Mouse (Mus musculus) forebrain, embryonic 11.5 days (tissue): ENCODE measurements around the gene Runx1. TPM values are rescaled to one million over a fixed set of nuclear protein-coding genes. Genes with fewer than 3 reads are reported as not detected.

ENCODE experiments used
- ATAC-seq: fragments of 200-750 bp; cut with Nextera tagmentation; replicated peaks from 2 replicates; pipeline ENCODE4 v1.8.0; 2017; ENCODE audit warnings: moderate TSS enrichment; ENCODE audit not compliant: low FRiP score
- DNase-seq: peaks from one replicate; pipeline ENCODE4 v3.0.0-alpha.2; 2017; ENCODE audit warnings: low spot score
- H3K27ac ChIP-seq: fragments of 300-500 bp; sonication (generic); 2 replicates; pipeline ENCODE4 v1.5.1; 2014; ENCODE audit warnings: low read depth, low read length
- H3K27me3 ChIP-seq: fragments of 300-500 bp; sonication (generic); 2 replicates; pipeline ENCODE4 v1.6.1; 2014; ENCODE audit warnings: mild to moderate bottlenecking, low read length, mixed read lengths; ENCODE audit not compliant: control insufficient read depth, insufficient read depth
- H3K36me3 ChIP-seq: fragments of 300-500 bp; sonication (generic); 2 replicates; pipeline ENCODE4 v1.6.1; 2014; ENCODE audit warnings: mild to moderate bottlenecking, low read length, moderate library complexity, mixed read lengths; ENCODE audit not compliant: control insufficient read depth, insufficient read depth
- H3K4me1 ChIP-seq: fragments of 300-500 bp; sonication (generic); replicated peaks from 2 replicates; pipeline ENCODE4 v1.6.1; 2014; ENCODE audit warnings: low read length, mixed read lengths; ENCODE audit not compliant: control insufficient read depth, insufficient read depth
- H3K4me2 ChIP-seq: fragments of 300-500 bp; sonication (generic); 2 replicates; pipeline ENCODE4 v1.6.1; 2014; ENCODE audit warnings: low read depth, mild to moderate bottlenecking, low read length, moderate library complexity, mixed read lengths; ENCODE audit not compliant: severe bottlenecking
- H3K4me3 ChIP-seq: fragments of 300-500 bp; sonication (generic); 2 replicates; pipeline ENCODE4 v1.5.1; 2014; ENCODE audit warnings: low read depth, low read length
- H3K9ac ChIP-seq: fragments of 300-500 bp; sonication (generic); 2 replicates; pipeline ENCODE4 v1.6.1; 2014; ENCODE audit warnings: low read length
- H3K9me3 ChIP-seq: fragments of 300-500 bp; sonication (generic); 2 replicates; pipeline ENCODE4 v1.6.1; 2016; ENCODE audit warnings: low read length, mixed read lengths; ENCODE audit not compliant: control insufficient read depth
- WGBS: fragments of 180-500 bp; shearing (Covaris S2); extraction: QIAGEN DNeasy Blood & Tissue Kit; methylation state at CpG from one replicate; pipeline ENCODE4 v1.1.7; 2014; 5-methylcytosine and 5-hydroxymethylcytosine counted together
- polyA plus RNA-seq: library from polyadenylated mRNA; unstranded; fragments of >200 nt; fragmentation: Nextera tagmentation; extraction: Ambion mirVana; gene quantifications from 2 replicates; pipeline ENCODE4 v1.2.1, GENCODE M21; 2014

Runx1 gene
- polyA plus RNA-seq, 1 experiment from 2014 or later: 2.2 TPM

DNA sequence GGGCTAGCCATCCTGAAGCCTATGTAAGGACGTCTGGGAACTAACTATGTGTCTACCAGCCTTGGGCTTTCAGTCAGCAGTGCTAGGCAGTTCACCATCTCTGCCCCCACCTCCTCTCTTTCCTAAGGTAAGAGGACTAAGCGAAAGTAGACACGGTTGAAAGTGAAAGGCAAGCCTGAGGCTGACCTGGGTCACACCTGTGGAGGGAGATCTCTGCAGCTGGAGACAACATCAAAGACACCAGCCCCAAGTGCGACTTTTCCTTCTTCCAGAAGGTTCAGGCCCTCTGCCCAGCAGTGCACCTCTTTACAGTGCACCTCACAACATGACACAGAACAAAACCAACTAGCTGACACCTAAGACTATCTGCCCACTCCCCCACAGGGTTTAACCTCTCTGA, 82.2 kb downstream of the Runx1 start:
- ATAC-seq: no peak
- Histone ChIP-seq H3K4me3 (no peak overlapping the region), H3K4me1 (no peaks in the 10 kb centered on the region), H3K9ac (no peak overlapping the region), H3K27me3 (no peaks in the 10 kb centered on the region), H3K9me3 (no peaks in the 10 kb centered on the region), H3K27ac (no peak overlapping the region), H3K4me2 (no peak overlapping the region), H3K36me3 (no peaks in the 10 kb centered on the region)
- no peak for DNase-seq
- 75% methylated on average over 4 of the region's 4 CpGs for WGBS

DNA sequence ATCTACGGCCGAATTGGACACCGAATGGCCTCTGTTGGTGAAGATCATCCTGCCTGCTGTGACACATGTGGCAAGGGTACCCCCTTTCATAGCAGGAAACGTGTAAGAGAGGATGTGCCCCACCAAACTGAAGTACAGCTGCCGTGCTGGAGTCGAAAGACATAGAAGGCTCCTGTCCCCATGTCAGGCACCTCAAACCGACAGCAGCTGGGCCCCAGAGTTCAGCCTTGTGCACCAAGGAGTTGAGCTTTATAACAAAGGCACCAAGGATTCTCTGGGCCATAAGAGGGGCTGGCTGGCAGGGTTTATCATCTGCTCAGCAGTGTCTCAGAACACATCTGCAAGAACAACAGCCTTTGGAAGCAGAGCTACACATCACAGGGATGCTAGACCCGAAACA, 84.6 kb downstream of the Runx1 start:
- ATAC-seq (no peak), DNase-seq (no peak)
- no peaks in the 10 kb centered on the region for H3K9me3 ChIP-seq
- no peaks in the 10 kb centered on the region for H3K36me3 ChIP-seq
- no peak overlapping the region for H3K27ac ChIP-seq
- WGBS: 87% methylated on average over 8 of the region's 8 CpGs
- H3K9ac ChIP-seq: no peak overlapping the region
- H3K4me2 ChIP-seq: no peak overlapping the region
- no peak overlapping the region for H3K4me3 ChIP-seq
- no peaks in the 10 kb centered on the region for H3K4me1 ChIP-seq
- H3K27me3 ChIP-seq: no peaks in the 10 kb centered on the region

GRCm38 (mm10) chr16:92740541-92740940, 85.4 kb downstream of the Runx1 start:
- Histone ChIP-seq H3K27ac (no peak overlapping the region), H3K4me1 (no peaks in the 10 kb centered on the region), H3K27me3 (no peaks in the 10 kb centered on the region), H3K9ac (no peak overlapping the region), H3K9me3 (no peaks in the 10 kb centered on the region), H3K36me3 (no peaks in the 10 kb centered on the region), H3K4me3 (no peak overlapping the region), H3K4me2 (no peak overlapping the region)
- WGBS: 60% methylated on average over 9 of the region's 9 CpGs
- DNase-seq (no peak), ATAC-seq (no peak)

- Histone ChIP-seq H3K9me3 (no peaks in the 10 kb centered on the region), H3K27ac (no peak overlapping the region), H3K27me3 (no peaks in the 10 kb centered on the region), H3K4me1 (no peaks in the 10 kb centered on the region), H3K36me3 (no peaks in the 10 kb centered on the region), H3K4me3 (no peak overlapping the region), H3K9ac (no peak overlapping the region), H3K4me2 (no peak overlapping the region)
- ATAC-seq: no peak
- no peak for DNase-seq
- 72% methylated on average over 12 of the region's 12 CpGs for WGBS
These were observed 86.0 kb downstream of the Runx1 start for GRCm38 (mm10) chr16:92739997-92740396.

GRCm38 (mm10) chr16:92739071-92739793, 86.7 kb downstream of the Runx1 start:
- no peaks in the 10 kb centered on the region for H3K4me1 ChIP-seq
- H3K27me3 ChIP-seq: no peaks in the 10 kb centered on the region
- no peak overlapping the region for H3K27ac ChIP-seq
- no peak overlapping the region for H3K4me3 ChIP-seq
- no peak for DNase-seq
- ATAC-seq: no peak
- no peak overlapping the region for H3K4me2 ChIP-seq
- no peaks in the 10 kb centered on the region for H3K9me3 ChIP-seq
- H3K9ac ChIP-seq: no peak overlapping the region
- WGBS: 75% methylated on average over 7 of the region's 7 CpGs
- H3K36me3 ChIP-seq: no peaks in the 10 kb centered on the region

GRCm38 (mm10) chr16:92738476-92739010, 87.4 kb downstream of the Runx1 start:
- Histone ChIP-seq H3K27ac (no peak overlapping the region), H3K4me1 (no peaks in the 10 kb centered on the region), H3K9ac (no peak overlapping the region), H3K9me3 (no peaks in the 10 kb centered on the region), H3K27me3 (no peaks in the 10 kb centered on the region), H3K4me3 (no peak overlapping the region), H3K36me3 (no peaks in the 10 kb centered on the region), H3K4me2 (no peak overlapping the region)
- no peak for DNase-seq
- 80% methylated on average over 11 of the region's 11 CpGs for WGBS
- ATAC-seq: no peak

GRCm38 (mm10) chr16:92726870-92727269, 99.1 kb downstream of the Runx1 start:
- H3K4me1 ChIP-seq: no peaks in the 10 kb centered on the region
- no peak overlapping the region for H3K9ac ChIP-seq
- no peaks in the 10 kb centered on the region for H3K36me3 ChIP-seq
- DNase-seq (no peak), ATAC-seq (no peak)
- no peaks in the 10 kb centered on the region for H3K9me3 ChIP-seq
- no peak overlapping the region for H3K4me3 ChIP-seq
- H3K27me3 ChIP-seq: no peaks in the 10 kb centered on the region
- no peak overlapping the region for H3K27ac ChIP-seq
- WGBS: 95% methylated on average over 9 of the region's 9 CpGs
- no peak overlapping the region for H3K4me2 ChIP-seq

DNA sequence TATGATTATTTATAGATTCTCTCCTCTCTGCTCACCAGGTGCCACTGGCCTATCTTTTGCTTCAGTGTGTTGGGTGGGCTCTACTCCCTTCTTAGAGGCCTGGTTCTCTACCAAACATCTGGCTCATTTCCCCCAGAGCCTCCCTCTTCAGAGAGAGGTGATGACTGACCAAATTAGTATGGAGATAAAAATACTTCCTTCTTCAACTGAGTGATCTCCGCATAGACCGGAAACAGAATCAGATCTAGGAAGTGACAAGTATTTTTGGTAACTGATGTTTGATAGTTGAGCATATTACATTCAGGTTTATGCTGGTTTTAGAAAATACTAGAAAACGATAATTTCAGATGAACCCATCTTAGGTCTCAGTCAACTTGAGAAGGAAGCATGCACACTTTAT, 101.4 kb downstream of the Runx1 start:
- 92% methylated on average over 3 of the region's 3 CpGs for WGBS
- ATAC-seq: no peak
- Histone ChIP-seq H3K27me3 (no peaks in the 10 kb centered on the region), H3K9me3 (no peaks in the 10 kb centered on the region), H3K27ac (no peak overlapping the region), H3K4me3 (no peak overlapping the region), H3K4me1 (no peaks in the 10 kb centered on the region), H3K4me2 (no peak overlapping the region), H3K9ac (no peak overlapping the region), H3K36me3 (no peaks in the 10 kb centered on the region)
- no peak for DNase-seq

DNA sequence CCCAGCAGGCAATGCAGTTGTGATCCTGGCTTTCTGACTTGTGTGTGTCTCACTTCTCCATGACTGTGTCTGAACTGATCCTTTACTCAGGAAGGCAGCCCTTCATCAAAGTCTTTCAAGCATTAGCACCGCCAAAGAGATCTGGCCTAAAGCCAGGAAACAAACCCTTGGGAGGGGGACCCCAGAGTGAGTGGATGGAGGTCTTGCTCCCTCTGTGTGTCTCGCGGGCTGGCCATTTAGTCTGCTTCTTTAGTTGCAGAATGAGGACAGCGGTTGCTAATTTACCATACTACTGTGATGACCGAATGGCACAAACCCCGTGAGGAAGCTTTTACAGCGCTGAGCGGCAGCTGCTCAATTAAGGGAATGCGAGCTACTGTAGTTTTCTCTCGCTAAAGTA, 105.3 kb downstream of the Runx1 start:
- no peaks in the 10 kb centered on the region for H3K27me3 ChIP-seq
- ATAC-seq: no peak
- H3K9me3 ChIP-seq: no peaks in the 10 kb centered on the region
- H3K4me2 ChIP-seq: no peak overlapping the region
- H3K9ac ChIP-seq: no peak overlapping the region
- no peak overlapping the region for H3K4me3 ChIP-seq
- H3K27ac ChIP-seq: no peak overlapping the region
- no peaks in the 10 kb centered on the region for H3K36me3 ChIP-seq
- H3K4me1 ChIP-seq: no peaks in the 10 kb centered on the region
- no peak for DNase-seq
- 70% methylated on average over 10 of the region's 10 CpGs for WGBS
